Mouse (Mus musculus): Measurements from ENCODE around the gene Prkn.

GRCm38 (mm10) chr17:11397678-11398077, 557.5 kb downstream of the Prkn start:
- TF ChIP-seq GATA1 (IDR thresholded peaks at IDR 0.05; ENCODE audit: borderline replicate concordance, low read length) (no peak), CTCF (IDR thresholded peaks at IDR 0.05; ENCODE audit: low read depth, low read length) (no peak), TAL1 (conservative IDR thresholded peaks at IDR 0.05; ENCODE audit: low read depth, low read length) (no peak), GATA2 (IDR thresholded peaks at IDR 0.05; ENCODE audit: borderline replicate concordance, low read depth, low read length) (no peak)

Data from G1E (cell line).